Mouse (Mus musculus) thymus, postnatal 36 days (tissue): ENCODE data around the gene Mbd6.
"Not testable (repeated sequence)": the region's sequence is repeated elsewhere in the genome, so short reads cannot be mapped to it uniquely, and the experiment has no call there.

Source experiments
- DNase-seq, 2 experiments: peaks; one replicate each; pipeline ENCODE4 v3.0.0; 2022; ENCODE audit warnings: mixed read lengths in 2 of 2

Gene Mbd6

GRCm38 (mm10) chr10:127288800-127289572 is at the start of gene Mbd6:
Gene Mbd6 (minus strand): TSS chr10:127289018.
- peak; percentile 88 to 93 for DNase-seq

- no peak for DNase-seq
Measured at GRCm38 (mm10) chr10:127337536-127338099, 48.8 kb upstream of the Mbd6 start.

- no peak for DNase-seq
Measured at GRCm38 (mm10) chr10:127336952-127337351, 48.1 kb upstream of the Mbd6 start.

- DNase-seq: no peak
Measured at GRCm38 (mm10) chr10:127335271-127335670, 46.5 kb upstream of the Mbd6 start.

- peak in 1 of 2 experiments; percentile 29 for DNase-seq
Measured at GRCm38 (mm10) chr10:127333152-127333551, 44.3 kb upstream of the Mbd6 start.

GRCm38 (mm10) chr10:127332211-127332874 is 43.5 kb upstream of the Mbd6 start:
- peak in 1 of 2 experiments; percentile 49 for DNase-seq

- DNase-seq: peak in 1 of 2 experiments; percentile 11
Measured at GRCm38 (mm10) chr10:127330212-127330611, 41.4 kb upstream of the Mbd6 start.

- no peak for DNase-seq
Measured at GRCm38 (mm10) chr10:127327461-127328145, 38.8 kb upstream of the Mbd6 start.

GRCm38 (mm10) chr10:127326828-127327227 is 38.0 kb upstream of the Mbd6 start:
- no peak for DNase-seq

GRCm38 (mm10) chr10:127326017-127326801 is 37.4 kb upstream of the Mbd6 start:
- DNase-seq: peak in 1 of 2 experiments; percentile 71

- peak; percentile 65 to 78 for DNase-seq
Measured at GRCm38 (mm10) chr10:127325454-127326016, 36.7 kb upstream of the Mbd6 start.

- DNase-seq: peak; percentile 85 to 87
Measured at GRCm38 (mm10) chr10:127324495-127324894, 35.7 kb upstream of the Mbd6 start.

GRCm38 (mm10) chr10:127323131-127323855 is 34.5 kb upstream of the Mbd6 start:
- DNase-seq: peak; percentile 70 to 76

GRCm38 (mm10) chr10:127322669-127323068 is 33.9 kb upstream of the Mbd6 start:
- peak; percentile 32 to 40 for DNase-seq

- DNase-seq: peak; percentile 44 to 49
Measured at GRCm38 (mm10) chr10:127322178-127322577, 33.4 kb upstream of the Mbd6 start.

GRCm38 (mm10) chr10:127321621-127322020 is 32.8 kb upstream of the Mbd6 start, which contains the start of gene Arhgap9:
Gene Arhgap9 (plus strand): TSS chr10:127321964.
- peak; percentile 37 to 54 for DNase-seq

GRCm38 (mm10) chr10:127319969-127320368 is 31.2 kb upstream of the Mbd6 start:
- DNase-seq: no peak

GRCm38 (mm10) chr10:127318009-127318408 is 29.2 kb upstream of the Mbd6 start:
- no peak for DNase-seq

GRCm38 (mm10) chr10:127317277-127317676 is 28.5 kb upstream of the Mbd6 start:
- no peak for DNase-seq

- DNase-seq: not testable (repeated sequence)
Measured at GRCm38 (mm10) chr10:127314950-127315349, 26.1 kb upstream of the Mbd6 start.

GRCm38 (mm10) chr10:127313516-127313915 is 24.7 kb upstream of the Mbd6 start:
- DNase-seq: not testable (repeated sequence)
